Mouse (Mus musculus): ENCODE measurements at regions not wholly inside any gene's neighbourhood (a gene's known extent, or its start where the extent isn't known, plus 50 kb on each side); places are given as distances from the start of the nearest gene placed in this dataset.
"Not testable (repeated sequence)": the region's sequence is repeated elsewhere in the genome, so short reads cannot be mapped to it uniquely, and the experiment has no call there.

DNA sequence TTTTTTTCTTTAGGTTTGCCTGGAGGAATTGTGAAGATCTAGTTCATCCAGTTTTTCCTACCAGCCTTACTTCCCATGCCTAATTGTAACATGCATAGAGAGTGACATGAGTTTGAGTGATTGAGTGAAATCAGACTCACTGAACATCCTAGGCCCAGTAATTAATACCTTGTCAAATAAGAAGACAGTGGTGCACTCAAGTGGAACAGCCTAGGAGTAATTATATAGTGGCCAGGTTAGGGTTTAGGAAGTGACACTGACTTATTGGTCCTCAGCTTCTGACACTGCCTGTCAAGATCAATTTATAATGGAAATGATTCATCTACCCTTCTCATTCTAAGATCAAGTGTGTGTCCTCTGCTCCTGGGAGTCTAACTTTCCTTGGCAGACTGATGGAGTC, 250.8 kb downstream of the Tpbg start:
- no peak for DNase-seq (ENCODE audit: low spot score in 2 of 2)

DNA sequence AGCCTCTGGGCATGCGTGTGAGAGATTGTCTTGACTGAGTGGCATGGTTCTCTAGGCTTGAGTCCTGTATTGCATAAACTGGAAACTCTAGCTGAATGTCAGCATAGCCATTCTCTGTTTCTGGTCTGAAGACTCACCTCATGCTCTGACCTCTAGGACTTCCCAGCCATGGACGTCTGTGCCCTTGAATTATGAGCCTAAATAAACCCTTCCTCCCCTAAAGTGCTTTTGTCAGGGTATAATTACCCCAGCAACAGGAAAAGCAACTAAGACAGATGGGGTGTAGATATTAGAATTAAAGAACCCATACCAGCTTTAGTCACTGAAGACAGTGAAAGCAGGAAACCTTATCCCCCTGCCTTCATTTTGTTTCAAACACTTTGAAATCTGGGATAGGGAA, 253.3 kb downstream of the Tpbg start:
- DNase-seq (ENCODE audit: low spot score in 2 of 2): no peak

DNA sequence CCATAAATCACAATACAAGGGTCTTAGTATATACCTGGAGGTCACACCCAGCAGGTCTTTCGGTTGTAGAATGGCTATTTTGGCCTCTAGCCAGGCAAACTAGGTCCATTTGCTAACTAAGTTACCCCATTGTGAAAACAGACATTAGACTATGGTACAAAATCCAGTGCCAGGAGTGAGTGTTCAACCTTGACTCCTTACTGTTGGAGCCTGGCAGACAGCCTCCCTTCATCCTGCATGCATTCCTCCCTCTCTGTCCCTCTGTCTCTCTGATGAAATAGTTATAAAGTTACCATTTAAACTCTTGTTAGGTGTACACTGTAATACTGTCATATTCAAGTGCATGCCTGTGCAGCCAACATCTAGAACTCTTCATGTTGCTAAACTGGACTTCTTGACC, 254.1 kb downstream of the Tpbg start:
- no peak for DNase-seq (ENCODE audit: low spot score in 2 of 2)

DNA sequence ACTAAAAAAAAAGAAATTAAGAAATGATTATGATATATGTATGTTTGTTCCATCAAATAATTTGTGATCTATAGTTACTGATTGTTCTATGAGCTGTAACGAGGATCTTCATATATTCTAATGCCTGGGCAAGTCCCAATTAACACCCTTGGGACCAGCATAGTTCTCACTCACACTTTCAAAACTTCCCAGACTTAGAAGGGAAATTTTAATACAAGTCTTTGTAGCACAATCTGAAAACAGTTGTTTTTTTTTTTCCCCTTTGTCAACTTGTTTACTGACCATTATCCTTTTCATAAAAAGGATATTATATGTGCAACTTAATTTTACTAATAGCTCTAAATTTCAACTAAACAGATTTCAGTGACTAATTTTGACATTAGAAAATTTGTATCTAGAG, 257.1 kb downstream of the Tpbg start:
- no peak for DNase-seq (ENCODE audit: low spot score in 2 of 2)

DNA sequence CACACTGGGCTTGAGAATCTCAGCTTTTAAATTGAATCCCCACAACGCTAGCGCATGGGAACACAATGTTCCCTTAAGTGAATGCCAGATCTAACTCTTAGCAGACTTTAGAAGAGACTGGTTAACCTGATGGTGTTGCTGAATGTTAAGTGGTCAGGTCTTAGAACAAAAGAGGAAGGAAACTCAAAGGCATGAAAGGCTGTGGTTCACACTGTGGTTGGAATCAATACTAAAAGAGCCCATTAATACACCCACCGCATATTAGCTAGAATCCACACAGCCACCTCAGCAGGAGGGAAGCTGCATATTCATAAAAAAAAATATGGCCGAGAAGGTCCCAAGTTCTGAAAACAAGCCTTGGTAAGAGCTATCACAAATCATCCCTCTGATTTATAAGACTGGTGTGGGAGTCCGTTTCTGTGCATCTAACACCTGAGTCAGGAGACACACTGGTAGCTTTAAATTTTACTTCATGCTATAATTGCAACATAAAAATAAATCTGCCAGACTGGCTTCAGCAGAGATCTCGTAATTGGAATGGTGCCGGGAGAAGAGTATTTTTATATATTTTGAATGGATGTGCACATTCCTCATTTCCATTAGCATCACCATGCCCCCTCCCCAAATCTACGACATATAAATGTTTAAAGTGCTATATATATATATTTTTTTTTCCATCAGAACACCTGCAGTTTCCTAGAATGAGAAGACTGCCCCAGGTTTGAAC, 259.3 kb downstream of the Tpbg start:
- no peak for DNase-seq (ENCODE audit: low spot score in 2 of 2)

DNA sequence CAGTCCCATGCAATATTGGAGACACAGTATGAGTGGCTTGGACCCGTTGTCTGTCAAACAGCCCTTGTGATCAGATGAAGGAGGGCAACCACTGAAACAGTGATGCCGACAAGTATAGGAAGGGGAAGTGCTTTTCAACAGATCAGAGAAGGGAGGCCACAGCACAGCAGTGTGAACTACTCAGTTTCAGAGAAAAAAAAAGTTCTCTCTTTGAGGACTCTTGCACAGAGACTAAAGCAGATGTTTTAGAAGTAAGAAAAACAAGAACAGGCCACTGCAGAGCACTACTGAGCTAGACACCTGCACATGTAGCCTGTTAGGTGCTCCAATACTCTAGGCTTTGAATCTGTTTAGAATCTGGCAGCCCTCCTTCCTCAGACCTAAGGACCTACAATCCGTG, 261.4 kb downstream of the Tpbg start:
- DNase-seq (ENCODE audit: low spot score in 2 of 2): no peak

DNA sequence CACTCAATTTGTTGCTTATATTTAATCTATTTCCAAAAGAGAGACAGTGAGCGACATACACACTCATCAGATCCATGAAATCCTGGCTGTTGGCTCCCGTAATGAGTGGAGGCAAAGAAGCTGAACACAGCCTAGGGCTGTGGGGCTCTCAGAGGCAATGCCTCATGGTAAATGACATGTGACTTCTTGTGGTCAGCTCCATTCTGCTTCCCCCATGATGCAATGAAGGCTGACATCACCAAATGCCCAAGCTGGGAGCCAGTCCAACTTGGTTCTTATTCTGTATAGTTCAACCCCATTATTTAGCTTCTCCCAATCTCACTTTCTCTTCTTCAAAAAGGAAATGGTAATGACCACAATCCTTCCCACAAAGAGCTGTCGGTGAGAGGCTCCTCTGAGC, 262.5 kb downstream of the Tpbg start:
- DNase-seq (ENCODE audit: low spot score in 2 of 2): no peak

DNA sequence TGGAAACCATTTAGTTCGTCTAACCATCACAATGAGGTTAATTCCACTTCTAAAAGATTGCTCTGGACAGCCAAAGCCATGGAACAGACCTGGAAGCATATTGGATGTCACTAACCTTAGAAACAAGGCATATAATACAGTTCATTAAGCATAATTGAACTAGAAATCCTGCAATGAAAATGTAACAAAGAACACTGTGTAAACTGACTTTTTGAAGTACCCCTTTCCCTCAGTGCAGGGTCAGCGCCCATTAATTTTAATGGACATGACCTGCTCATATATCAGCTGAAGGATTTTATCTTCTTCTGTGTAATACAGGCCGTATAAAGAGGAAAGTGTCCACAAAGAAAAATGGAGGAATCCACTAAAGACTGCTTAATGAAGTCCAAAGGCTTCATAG, 263.7 kb downstream of the Tpbg start:
- DNase-seq (ENCODE audit: low spot score in 2 of 2): no peak

DNA sequence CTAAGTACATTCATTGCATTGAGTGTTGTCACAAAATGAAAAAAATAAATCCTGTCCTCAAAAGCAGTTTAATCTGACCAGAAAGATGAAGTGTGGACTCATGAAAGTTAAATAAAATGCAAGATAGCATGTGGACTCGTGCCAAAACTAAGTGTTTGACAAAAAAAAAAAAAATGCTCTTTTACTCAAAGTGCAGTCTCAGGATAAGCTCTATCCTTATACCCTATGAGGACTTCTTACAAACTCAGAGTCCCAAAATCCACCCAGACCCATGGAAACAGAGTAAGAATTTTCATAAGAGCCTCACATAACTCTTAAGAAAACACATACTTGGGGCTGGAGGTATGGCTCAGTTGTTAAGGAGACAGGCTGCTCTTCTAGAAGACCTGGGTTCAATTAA, 267.7 kb downstream of the Tpbg start:
- DNase-seq (ENCODE audit: low spot score in 2 of 2): no peak

DNA sequence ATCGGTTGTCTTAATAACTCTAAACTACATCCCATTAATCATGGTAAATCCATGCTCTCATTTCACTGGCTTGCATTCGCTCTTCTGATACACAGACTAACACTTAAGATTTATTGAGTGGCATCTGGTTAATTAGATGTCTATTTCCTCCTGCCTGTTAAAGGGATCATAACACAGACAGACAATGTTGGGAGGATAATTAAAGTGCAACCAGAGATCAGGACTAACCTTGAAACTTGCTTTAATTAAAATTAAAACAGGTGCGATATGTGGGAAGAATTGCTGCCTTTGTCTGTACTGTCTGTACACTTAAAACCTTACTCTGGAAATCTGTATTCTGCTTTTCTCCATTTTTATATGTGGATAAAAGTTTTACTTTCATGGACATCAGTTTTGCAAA, 277.2 kb downstream of the Tpbg start:
- DNase-seq (ENCODE audit: low spot score in 2 of 2): no peak

DNA sequence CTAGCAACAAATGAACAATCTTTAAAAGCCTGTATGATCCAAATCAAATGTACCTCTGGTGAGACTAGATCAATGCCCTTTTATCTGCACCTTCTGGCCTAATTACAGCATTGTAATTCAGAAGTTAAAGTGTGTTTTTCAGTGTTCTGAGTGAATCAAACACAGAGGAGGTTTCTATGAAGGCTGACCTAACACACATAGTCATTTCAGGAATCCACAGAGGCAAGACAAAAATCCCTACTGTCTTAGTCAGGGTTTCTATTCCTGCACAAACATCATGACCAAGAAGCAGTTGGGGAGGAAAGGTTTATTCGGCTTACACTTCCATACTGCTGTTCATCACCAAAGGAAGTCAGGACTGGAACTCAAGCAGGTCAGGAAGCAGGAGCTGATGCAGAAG, 293.4 kb downstream of the Tpbg start:
- DNase-seq (ENCODE audit: low spot score in 2 of 2): not testable (repeated sequence)

DNA sequence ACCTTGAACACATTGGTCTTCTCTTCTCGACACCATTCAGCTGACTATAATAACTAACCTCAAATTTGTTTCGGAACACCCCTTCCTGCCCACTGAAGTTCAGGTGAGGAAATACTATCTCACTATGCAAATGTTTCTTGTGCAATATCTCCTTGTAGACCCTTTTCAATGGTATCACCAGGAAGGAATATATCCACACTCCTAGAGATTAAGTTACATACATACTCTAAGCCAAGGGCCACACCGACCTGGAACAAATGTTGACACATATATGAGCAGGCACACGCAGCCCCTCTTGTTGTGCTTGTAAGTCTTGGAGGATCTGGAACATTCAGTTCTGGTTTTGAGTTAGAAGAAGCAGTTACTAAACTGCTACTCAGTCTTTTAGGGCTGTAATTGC, 303.7 kb downstream of the Tpbg start:
- DNase-seq (ENCODE audit: low spot score in 2 of 2): no peak

DNA sequence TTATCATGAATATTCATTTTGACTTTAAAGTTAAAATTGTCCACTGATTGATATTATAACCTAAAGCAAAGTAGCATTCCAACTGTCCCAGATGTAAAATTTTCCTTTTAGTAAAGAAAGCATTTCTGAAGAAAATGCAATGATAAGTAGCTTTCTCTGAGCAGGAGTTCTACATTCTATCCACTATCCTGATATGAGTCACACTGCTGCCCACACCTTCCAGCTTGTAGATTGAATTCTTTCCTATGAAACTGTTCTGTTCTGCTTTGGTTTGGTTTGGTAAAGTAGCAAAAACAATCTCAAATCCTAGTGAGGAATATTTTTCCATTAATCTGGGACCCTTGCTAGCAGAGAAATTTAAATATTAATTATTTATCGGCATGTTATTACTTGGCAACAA, 304.4 kb downstream of the Ube2cbp start:
- no peak for DNase-seq (ENCODE audit: low spot score in 2 of 2)

DNA sequence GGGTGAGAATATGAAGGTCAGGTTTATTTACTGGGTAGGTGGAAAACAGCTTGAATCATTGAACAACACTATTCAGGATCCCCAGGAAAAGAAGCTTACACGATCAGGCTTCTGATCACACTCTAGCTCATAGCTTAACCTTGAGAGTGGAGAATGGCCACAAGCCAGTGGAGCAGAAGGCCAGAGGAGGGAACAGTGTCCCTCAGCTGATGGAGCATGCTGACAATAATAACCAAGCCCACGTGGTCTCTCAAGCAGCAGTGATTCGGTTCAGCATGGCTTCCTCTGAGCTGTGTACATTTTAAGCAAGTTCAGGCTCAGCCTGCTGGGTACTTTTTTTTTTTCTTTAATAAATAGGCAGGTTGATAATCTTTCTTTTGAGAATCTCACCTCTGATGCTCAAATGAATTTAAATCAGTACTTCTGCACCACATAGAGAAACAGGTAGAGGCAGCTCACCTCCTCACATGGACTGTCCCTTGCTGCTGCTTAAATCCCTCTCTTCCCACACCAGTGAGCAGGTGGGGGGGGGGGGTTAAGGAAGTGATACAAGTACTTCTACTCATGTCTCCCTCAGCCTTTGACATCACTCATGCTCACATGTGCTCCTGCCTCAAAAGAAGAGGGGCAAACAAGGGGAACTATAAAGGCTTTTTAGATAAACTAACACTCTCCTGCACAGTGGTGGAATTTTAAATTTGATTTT, 298.2 kb downstream of the Ube2cbp start:
- DNase-seq (ENCODE audit: low spot score in 2 of 2): no peak

DNA sequence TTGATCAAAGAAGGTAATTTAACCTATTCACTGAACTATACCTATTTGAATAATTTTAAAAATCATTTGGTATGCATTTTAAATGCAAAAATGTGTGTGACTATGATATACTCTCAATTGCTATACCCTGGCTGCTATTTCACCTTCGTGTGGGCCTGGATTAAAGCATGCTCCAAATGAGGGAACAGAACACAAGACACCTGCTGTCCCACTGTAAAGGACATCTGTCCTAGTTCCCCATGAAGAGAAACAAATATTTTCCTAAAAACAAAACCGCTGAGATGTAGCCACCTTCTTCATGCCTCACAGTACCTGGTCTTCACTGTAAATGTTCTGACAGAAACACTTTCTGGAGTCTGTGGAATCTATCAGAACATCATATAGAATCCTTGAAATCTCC, 294.0 kb downstream of the Ube2cbp start:
- no peak for DNase-seq (ENCODE audit: low spot score in 2 of 2)

DNA sequence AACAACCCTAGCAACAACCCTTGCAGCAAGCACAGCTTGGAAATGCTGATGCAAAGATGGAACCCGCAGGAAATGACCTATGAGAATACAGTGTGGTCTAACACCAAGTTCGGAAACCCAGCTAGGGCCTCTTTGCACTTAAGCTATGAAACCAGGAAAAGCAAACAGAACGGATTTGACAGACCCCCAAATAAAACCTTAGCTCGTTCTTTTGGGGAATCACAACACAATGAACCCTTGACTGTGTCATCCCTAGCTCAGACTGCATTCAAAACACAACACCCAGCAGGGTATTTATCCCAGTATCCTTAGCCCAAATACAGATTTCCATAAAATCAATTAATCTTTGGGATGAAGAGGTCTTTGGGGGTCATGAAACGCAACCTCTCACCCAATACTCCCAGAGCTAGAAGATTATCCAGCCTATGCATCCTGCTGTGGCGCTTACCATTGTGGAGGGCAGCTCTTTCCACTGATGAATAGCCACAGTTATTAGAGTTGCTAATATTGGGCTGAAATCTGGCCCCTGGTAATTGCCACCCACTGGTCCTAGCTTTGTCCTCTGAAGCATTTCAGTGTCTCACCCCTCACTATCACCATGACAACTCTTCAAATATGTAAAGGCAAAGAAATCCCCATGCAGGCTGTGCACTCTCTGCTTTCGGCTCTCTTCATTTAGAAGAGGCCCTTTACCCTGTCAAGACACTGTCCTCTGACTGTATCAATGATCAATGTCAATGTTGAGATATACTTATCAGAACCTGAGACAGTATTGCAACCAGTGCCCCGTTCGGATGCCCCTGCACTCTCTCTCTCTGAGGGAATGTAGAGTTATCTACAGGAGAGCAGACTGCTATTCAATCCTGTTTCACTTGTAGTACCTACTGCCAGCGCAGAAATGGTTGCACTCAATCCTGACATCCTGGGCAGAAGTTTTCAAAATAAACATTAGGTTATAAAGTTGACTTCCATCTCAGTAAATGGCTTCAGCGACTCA, 277.7 kb downstream of the Ube2cbp start:
- DNase-seq (ENCODE audit: low spot score in 2 of 2): no peak

DNA sequence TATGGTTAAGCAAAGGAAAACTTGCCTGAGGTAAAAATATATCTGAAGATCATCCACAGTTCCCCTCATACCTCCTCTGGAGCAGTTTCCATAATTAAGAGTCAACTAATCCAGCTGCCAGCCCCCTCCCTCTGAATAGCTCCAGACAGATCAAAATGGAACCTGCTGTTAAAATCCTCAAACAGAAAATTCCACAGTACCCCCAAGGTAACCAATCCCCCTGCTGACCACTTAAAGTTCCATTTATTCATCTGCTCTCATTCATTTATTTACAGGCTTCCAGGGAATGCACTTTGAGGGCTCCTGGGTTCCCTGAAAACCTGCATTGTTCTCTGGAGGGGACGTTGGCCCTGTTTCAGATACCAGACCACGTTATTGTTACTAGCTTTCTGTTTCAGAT, 275.9 kb downstream of the Ube2cbp start:
- DNase-seq (ENCODE audit: low spot score in 2 of 2): no peak

DNA sequence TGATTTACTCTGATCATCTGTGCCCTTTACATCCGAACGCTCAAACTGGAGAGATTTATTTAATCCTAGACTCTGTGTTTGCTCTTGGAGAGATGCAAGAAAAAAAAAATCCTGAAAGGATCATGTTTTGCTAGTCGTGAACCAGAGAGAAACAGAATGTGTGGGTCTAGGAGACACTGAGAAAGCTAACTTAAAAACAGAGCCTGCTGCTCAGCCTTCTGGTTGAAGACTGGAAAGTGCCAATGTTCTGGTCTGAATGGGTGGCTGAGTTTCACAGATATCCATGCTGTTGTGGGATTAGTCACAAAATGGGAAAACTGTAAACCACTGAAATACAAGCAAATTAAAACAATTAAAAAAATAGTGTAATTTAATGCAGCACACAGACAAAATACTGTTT, 259.7 kb downstream of the Ube2cbp start:
- no peak for DNase-seq (ENCODE audit: low spot score in 2 of 2)

DNA sequence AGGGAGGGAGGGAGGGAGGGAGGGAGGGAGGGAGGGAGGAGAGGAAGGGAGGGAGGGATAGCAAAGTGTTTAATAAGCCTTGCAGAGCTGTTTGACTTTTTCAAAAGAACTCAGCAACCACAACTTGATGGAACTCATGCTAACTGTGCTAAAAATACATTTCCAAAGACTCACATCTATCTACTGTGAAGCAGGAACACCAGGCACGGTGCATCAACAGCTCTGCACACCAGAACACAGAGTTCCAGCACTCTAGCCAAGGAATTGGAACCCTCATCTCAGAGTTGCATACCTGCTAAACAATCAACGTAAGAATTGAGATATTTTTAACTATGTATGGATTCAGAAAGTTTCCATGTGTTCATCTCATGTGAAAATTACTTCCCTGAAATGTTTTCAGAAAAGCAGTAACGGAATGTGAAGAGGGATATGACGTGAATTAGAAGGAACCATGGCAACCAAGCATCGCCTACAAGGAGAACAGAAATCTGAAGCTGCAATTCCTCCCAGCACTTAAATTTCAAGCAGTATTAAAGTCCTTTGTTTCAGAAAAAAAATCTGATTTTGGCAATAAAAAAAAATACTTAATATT, 256.3 kb downstream of the Ube2cbp start:
- no peak for DNase-seq (ENCODE audit: low spot score in 2 of 2)

DNA sequence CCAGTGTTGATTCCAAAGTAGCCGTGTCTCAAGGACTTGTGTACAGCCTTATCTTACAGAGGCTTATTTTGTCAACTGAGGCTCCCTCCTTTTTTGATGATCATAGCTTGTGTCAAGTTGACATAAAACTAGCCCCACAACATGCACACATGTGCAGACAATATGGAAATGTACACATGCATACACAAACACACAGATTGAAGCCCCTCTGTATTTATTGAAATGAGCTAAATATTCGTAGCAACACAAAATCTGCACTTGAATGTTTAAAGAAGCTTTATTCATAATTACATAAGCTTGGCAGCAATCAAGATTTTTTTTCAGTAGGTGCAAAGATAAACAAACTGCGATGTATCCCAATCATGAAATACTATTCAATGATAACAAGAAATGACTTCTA, 253.5 kb downstream of the Ube2cbp start:
- DNase-seq (ENCODE audit: low spot score in 2 of 2): no peak

DNA sequence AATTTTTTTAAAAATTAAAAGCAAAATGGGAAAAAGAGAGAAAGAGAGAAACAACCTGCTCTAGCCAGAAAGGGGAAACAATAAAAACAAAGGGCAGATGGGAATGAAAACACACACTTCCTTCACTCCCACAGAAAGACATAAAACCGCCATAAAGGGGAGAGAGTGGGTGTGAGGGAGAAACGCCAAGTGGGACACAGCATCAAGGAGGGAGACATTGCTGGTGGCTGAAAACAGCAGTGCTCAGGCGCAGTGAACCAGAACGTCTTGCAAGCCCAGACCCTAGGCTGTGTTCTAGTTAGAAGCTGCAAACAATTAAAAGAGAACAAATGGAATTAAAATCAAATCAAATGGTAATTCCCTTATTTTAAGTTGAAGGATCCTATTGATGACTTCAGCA, 245.1 kb downstream of the Ube2cbp start:
- no peak for DNase-seq (ENCODE audit: low spot score in 2 of 2)

DNA sequence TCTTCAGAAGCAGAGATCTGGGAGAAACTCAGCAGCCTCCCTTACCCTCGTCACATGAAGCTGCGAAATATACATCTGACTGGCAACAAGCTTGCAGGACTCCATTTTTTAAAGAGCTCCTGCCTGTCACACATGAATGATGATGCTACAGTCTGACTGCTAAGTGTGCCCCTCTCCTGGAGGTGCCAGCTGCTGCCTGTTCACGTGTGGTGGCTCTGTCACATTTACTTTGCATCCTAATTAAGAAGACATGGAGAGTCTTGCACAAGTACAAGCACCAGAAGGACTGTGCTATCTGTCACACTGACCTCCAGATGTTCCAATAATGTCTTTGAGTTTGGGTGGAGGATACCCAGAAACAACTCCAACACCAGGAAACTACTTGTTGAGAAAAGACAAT, 240.2 kb downstream of the Ube2cbp start:
- no peak for DNase-seq (ENCODE audit: low spot score in 2 of 2)

All from spleen, postnatal 36 days (tissue).